Mouse (Mus musculus) heart, postnatal 0 days (tissue): ENCODE results near the gene Cdkn1a.

ENCODE experiments used
- CTCF ChIP-seq: IDR thresholded peaks from 2 replicates; pipeline ENCODE4 v1.5.1; 2016; ENCODE audit warnings: antibody characterized with exemption, control low read depth, low read depth
- EP300 ChIP-seq: IDR thresholded peaks from 2 replicates; pipeline ENCODE4 v1.6.1; 2016; ENCODE audit warnings: antibody characterized with exemption, low read depth

- no peak for TF ChIP-seq EP300
- TF ChIP-seq CTCF = no peak
These were observed 31.2 kb upstream of the Cdkn1a start for GRCm38 (mm10) chr17:29059581-29059980.
